Mouse (Mus musculus): ENCODE measurements at regions not wholly inside any gene's neighbourhood (a gene's known extent, or its start where the extent isn't known, plus 50 kb on each side); places are given as distances from the start of the nearest gene placed in this dataset.
A peak's percentile ranks its signal among the peaks of the same experiment; 100 is the strongest.

DNA sequence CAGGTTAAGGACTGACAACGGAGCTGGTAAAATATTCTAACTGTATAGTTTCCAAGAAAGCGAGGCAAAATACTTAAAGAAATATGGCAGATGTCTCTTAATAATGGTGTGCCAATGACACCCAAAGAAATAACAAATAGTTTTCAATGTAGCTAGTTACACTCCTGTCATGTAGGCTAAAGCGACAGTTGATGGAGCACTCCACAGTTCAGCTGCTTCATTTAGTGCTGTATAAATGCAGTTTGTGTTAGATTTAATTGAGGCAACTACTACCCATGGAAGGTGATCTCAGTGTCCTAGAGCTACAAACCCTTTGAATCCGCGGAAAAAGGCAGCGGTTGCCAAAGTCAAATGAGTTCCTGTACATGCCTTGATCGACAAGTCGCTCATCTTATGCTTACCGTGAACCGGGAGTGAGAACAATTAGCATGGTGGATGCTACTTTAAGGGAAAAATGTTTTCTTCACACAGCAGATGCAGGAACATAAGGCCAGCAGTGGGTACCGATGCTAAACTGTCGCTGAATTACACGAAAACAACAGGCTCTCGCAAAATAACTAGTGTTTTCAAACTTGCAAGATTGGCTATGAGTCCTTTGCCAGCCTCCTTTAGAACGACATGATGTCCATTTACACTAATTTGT is 961.4 kb downstream of the Mat2b start:
- Histone ChIP-seq H3K36me3 (ENCODE audit: control insufficient read depth, insufficient read depth, low read length) (no peaks in the 10 kb centered on the region), H3K4me2 (no peak overlapping the region), H3K4me1 (ENCODE audit: control insufficient read depth, insufficient read depth, low read length) (no peaks in the 10 kb centered on the region), H3K9ac (ENCODE audit: low read length) (no peak overlapping the region), H3K9me3 (ENCODE audit: control insufficient read depth, low read length) (no peaks in the 10 kb centered on the region), H3K27me3 (ENCODE audit: control insufficient read depth, insufficient read depth, low read length) (no peaks in the 10 kb centered on the region), H3K4me3 (ENCODE audit: low read depth, low read length) (no peak overlapping the region), H3K27ac (ENCODE audit: low read depth, low read length) (no peak overlapping the region)
- WGBS: 91% methylated on average over 15 of the region's 15 CpGs
- ATAC-seq (ENCODE audit: low FRiP score) (no peak), DNase-seq (ENCODE audit: low spot score, missing footprints) (no peak)

GRCm38 (mm10) chr11:39723621-39724020 is 971.4 kb downstream of the Mat2b start:
- no peak overlapping the region for H3K4me3 ChIP-seq (ENCODE audit: low read depth, low read length)
- no peaks in the 10 kb centered on the region for H3K27me3 ChIP-seq (ENCODE audit: control insufficient read depth, insufficient read depth, low read length)
- ATAC-seq (ENCODE audit: low FRiP score): no peak
- no peak overlapping the region for H3K4me2 ChIP-seq
- no peak overlapping the region for H3K9ac ChIP-seq (ENCODE audit: low read length)
- H3K36me3 ChIP-seq (ENCODE audit: control insufficient read depth, insufficient read depth, low read length): no peaks in the 10 kb centered on the region
- H3K4me1 ChIP-seq (ENCODE audit: control insufficient read depth, insufficient read depth, low read length): no peaks in the 10 kb centered on the region
- no peaks in the 10 kb centered on the region for H3K9me3 ChIP-seq (ENCODE audit: control insufficient read depth, low read length)
- no peak overlapping the region for H3K27ac ChIP-seq (ENCODE audit: low read depth, low read length)
- DNase-seq (ENCODE audit: low spot score, missing footprints): no peak

GRCm38 (mm10) chr11:39678521-39678920 is 1016.5 kb downstream of the Mat2b start:
- Histone ChIP-seq H3K27ac (ENCODE audit: low read depth, low read length) (no peak overlapping the region), H3K4me3 (ENCODE audit: low read depth, low read length) (no peak overlapping the region), H3K9ac (ENCODE audit: low read length) (no peak overlapping the region), H3K9me3 (ENCODE audit: control insufficient read depth, low read length) (no peaks in the 10 kb centered on the region), H3K36me3 (ENCODE audit: control insufficient read depth, insufficient read depth, low read length) (no peaks in the 10 kb centered on the region), H3K27me3 (ENCODE audit: control insufficient read depth, insufficient read depth, low read length) (no peaks in the 10 kb centered on the region), H3K4me1 (ENCODE audit: control insufficient read depth, insufficient read depth, low read length) (no peaks in the 10 kb centered on the region), H3K4me2 (no peak overlapping the region)
- 82% methylated on average over 2 of the region's 2 CpGs for WGBS
- DNase-seq (ENCODE audit: low spot score, missing footprints) (no peak), ATAC-seq (ENCODE audit: low FRiP score) (no peak)

DNA sequence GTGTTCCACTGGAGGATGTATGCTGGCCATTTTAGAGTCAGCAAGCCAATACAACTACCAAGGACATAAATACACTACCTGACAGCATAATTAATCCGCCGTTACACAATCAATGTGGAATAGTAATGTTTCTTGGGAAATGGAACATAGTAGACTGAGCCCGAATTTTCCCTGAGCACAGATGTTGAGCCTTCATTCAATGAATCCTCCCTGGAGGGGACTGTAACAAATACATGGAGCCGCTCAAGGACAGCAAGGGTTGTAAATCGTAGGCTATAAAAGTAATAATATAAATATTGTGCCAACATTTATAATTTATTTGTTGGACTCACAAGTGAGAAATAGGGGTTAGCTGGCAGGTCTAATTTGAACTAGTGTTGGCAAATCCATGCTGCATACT is 1041.4 kb downstream of the Mat2b start:
- H3K4me3 ChIP-seq (ENCODE audit: low read depth, low read length): no peak overlapping the region
- no peaks in the 10 kb centered on the region for H3K9me3 ChIP-seq (ENCODE audit: control insufficient read depth, low read length)
- no peak overlapping the region for H3K4me2 ChIP-seq
- H3K36me3 ChIP-seq (ENCODE audit: control insufficient read depth, insufficient read depth, low read length): no peaks in the 10 kb centered on the region
- no peak overlapping the region for H3K27ac ChIP-seq (ENCODE audit: low read depth, low read length)
- no peak overlapping the region for H3K9ac ChIP-seq (ENCODE audit: low read length)
- no peak for ATAC-seq (ENCODE audit: low FRiP score)
- H3K27me3 ChIP-seq (ENCODE audit: control insufficient read depth, insufficient read depth, low read length): no peaks in the 10 kb centered on the region
- 90% methylated on average over 5 of the region's 5 CpGs for WGBS
- H3K4me1 ChIP-seq (ENCODE audit: control insufficient read depth, insufficient read depth, low read length): no peaks in the 10 kb centered on the region
- DNase-seq (ENCODE audit: low spot score, missing footprints): no peak

- Histone ChIP-seq H3K27ac (ENCODE audit: low read depth, low read length) (no peak overlapping the region), H3K27me3 (ENCODE audit: control insufficient read depth, insufficient read depth, low read length) (no peaks in the 10 kb centered on the region), H3K4me1 (ENCODE audit: control insufficient read depth, insufficient read depth, low read length) (no peaks in the 10 kb centered on the region), H3K4me3 (ENCODE audit: low read depth, low read length) (no peak overlapping the region), H3K36me3 (ENCODE audit: control insufficient read depth, insufficient read depth, low read length) (no peaks in the 10 kb centered on the region), H3K4me2 (no peak overlapping the region), H3K9ac (ENCODE audit: low read length) (no peak overlapping the region), H3K9me3 (ENCODE audit: control insufficient read depth, low read length) (no peaks in the 10 kb centered on the region)
- DNase-seq (ENCODE audit: low spot score, missing footprints) (no peak), ATAC-seq (ENCODE audit: low FRiP score) (no peak)
- 86% methylated on average over 1 of the region's 1 CpGs for WGBS
These were observed 1075.6 kb downstream of the Mat2b start for GRCm38 (mm10) chr11:39619356-39619755.

- H3K27me3 ChIP-seq (ENCODE audit: control insufficient read depth, insufficient read depth, low read length): no peaks in the 10 kb centered on the region
- H3K4me1 ChIP-seq (ENCODE audit: control insufficient read depth, insufficient read depth, low read length): no peaks in the 10 kb centered on the region
- DNase-seq (ENCODE audit: low spot score, missing footprints): no peak
- H3K9ac ChIP-seq (ENCODE audit: low read length): no peak overlapping the region
- no peak overlapping the region for H3K4me2 ChIP-seq
- H3K9me3 ChIP-seq (ENCODE audit: control insufficient read depth, low read length): no peaks in the 10 kb centered on the region
- H3K27ac ChIP-seq (ENCODE audit: low read depth, low read length): no peak overlapping the region
- ATAC-seq (ENCODE audit: low FRiP score): no peak
- H3K36me3 ChIP-seq (ENCODE audit: control insufficient read depth, insufficient read depth, low read length): no peaks in the 10 kb centered on the region
- WGBS: 87% methylated on average over 3 of the region's 3 CpGs
- no peak overlapping the region for H3K4me3 ChIP-seq (ENCODE audit: low read depth, low read length)
These were observed 1079.2 kb downstream of the Mat2b start for GRCm38 (mm10) chr11:39615843-39616242.

DNA sequence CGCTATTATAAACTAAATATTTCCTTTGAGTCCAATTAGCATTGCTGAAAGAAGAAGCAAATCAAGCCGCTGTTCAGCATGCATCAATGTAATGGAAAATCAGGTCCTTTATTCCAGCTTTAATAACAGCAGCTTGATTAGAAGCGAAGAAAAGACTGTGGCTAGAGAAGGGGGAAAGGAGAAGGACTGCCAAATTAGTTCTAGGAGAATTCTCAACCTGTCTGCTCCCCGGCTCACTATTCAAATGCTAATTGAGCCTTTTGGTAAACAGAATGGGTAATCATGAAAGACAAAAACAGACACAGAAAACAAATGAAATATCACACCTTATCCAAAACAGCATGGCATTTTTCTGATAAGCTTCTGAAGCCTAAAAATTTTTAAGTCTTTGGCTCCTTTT is 1098.5 kb downstream of the Mat2b start:
- peak; percentile 43; the same call in 1 of the 2 replicates for ATAC-seq (ENCODE audit: low FRiP score)

DNA sequence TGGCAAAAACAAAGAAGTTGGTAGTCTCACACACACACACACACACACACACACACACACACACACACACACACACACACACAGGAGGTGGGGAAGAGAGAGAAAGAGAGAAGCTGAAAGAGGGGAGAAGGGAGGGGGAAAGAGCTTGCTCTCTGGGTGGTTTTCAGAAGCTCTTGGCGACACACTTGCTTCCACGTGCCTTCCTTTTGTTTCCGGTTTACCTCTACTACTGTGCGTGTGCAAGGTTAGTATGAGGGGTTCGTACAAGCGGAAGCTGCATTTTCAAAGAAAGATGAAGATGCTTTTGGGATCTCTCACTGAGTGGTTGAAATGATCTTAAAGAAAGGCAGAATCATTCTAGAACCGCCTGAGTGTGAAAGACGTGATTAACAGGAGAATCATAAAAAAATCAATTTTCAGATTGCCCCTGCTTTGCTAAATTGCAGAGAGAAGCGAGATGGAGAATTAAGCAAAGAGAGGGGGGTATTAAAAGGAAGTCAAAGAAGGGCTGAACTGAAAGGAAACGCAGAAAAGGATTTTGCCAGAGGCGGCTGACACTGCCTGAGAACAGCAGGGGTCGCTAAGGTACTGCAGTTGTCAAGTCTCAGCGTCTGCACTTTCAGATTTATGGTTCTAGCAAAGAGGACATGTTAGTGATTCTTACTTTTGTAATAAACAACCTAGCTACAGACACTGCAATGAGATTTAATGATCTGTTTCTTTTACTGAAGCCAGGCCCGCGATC is 1106.2 kb downstream of the Mat2b start:
- Histone ChIP-seq H3K9ac (ENCODE audit: low read length) (peak overlapping the region; percentile 39; the same call in 1 of the 2 replicates), H3K4me2 (peak overlapping the region; percentile 31; the same call in 1 of the 2 replicates), H3K27me3 (ENCODE audit: control insufficient read depth, insufficient read depth, low read length) (no peaks in the 10 kb centered on the region), H3K9me3 (ENCODE audit: control insufficient read depth, low read length) (no peaks in the 10 kb centered on the region), H3K27ac (ENCODE audit: low read depth, low read length) (no peak overlapping the region), H3K36me3 (ENCODE audit: control insufficient read depth, insufficient read depth, low read length) (no peaks in the 10 kb centered on the region), H3K4me3 (ENCODE audit: low read depth, low read length) (no peak overlapping the region), H3K4me1 (ENCODE audit: control insufficient read depth, insufficient read depth, low read length) (no peaks in the 10 kb centered on the region)
- DNase-seq (ENCODE audit: low spot score, missing footprints) (peak; percentile 93), ATAC-seq (ENCODE audit: low FRiP score) (peak; percentile 80)
- 17% methylated on average over 15 of the region's 15 CpGs for WGBS

More for the DNA sequence above, 1098.5 kb downstream of the Mat2b start:
- no peak overlapping the region for H3K4me3 ChIP-seq (ENCODE audit: low read depth, low read length)
- no peak overlapping the region for H3K4me2 ChIP-seq
- no peaks in the 10 kb centered on the region; the same call in 1 of the 2 replicates for H3K4me1 ChIP-seq (ENCODE audit: control insufficient read depth, insufficient read depth, low read length)
- no peaks in the 10 kb centered on the region for H3K36me3 ChIP-seq (ENCODE audit: control insufficient read depth, insufficient read depth, low read length)
- no peak overlapping the region for H3K9ac ChIP-seq (ENCODE audit: low read length)
- H3K27ac ChIP-seq (ENCODE audit: low read depth, low read length): no peak overlapping the region
- no peaks in the 10 kb centered on the region for H3K27me3 ChIP-seq (ENCODE audit: control insufficient read depth, insufficient read depth, low read length)
- no peak for DNase-seq (ENCODE audit: low spot score, missing footprints)
- no peaks in the 10 kb centered on the region for H3K9me3 ChIP-seq (ENCODE audit: control insufficient read depth, low read length)
- WGBS: 11% methylated on average over 4 of the region's 4 CpGs

DNA sequence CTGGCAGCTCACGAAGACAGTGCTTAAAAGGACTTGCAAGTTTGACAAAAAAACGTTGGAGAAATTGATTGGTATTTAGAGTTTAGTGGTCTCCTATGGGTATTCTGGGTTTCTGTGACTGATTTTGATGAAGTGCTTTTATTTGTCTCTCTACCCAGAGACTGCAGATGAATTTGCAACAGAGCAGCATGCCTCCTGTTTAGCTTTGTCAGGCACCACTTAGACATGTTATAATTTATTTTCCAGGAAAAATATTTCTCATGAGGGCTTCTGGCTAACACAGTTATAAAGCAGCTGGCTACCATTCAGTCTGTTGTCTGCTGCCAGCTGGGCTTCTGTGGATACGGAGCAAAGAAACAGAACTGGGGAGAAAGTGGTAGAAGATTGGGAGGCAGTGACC is 1136.7 kb downstream of the Mat2b start:
- H3K4me3 ChIP-seq (ENCODE audit: low read depth, low read length): no peak overlapping the region
- no peaks in the 10 kb centered on the region for H3K36me3 ChIP-seq (ENCODE audit: control insufficient read depth, insufficient read depth, low read length)
- H3K4me2 ChIP-seq: no peak overlapping the region
- H3K27ac ChIP-seq (ENCODE audit: low read depth, low read length): no peak overlapping the region
- no peak for ATAC-seq (ENCODE audit: low FRiP score)
- no peaks in the 10 kb centered on the region for H3K27me3 ChIP-seq (ENCODE audit: control insufficient read depth, insufficient read depth, low read length)
- no peaks in the 10 kb centered on the region for H3K4me1 ChIP-seq (ENCODE audit: control insufficient read depth, insufficient read depth, low read length)
- DNase-seq (ENCODE audit: low spot score, missing footprints): no peak
- H3K9me3 ChIP-seq (ENCODE audit: control insufficient read depth, low read length): no peaks in the 10 kb centered on the region
- H3K9ac ChIP-seq (ENCODE audit: low read length): no peak overlapping the region
- 62% methylated on average over 3 of the region's 3 CpGs for WGBS

All from midbrain, embryonic 11.5 days (tissue).